In the genomic region with DNA sequence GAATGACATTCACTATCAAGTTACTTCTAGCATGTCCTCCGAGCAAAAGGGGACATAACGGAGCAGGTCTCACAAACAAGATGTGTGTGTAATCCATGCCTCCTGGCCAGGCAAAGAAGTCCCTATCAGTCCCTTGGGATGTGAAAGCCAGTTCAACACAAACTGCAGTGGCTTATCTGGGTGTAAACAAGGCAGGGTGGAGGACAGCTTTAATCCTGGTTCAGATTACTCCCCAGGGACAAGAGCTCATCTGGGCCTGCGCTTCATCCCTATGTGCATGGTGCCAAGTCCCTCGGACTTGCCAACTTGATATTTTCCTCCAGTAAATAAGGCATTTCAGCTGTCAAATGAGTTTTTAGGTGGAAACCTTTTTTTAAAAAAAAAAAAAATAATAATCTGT, we compare ENCODE assay signal across 17 mouse cellular contexts. TPM values are rescaled to one million over a fixed set of nuclear protein-coding genes. Genes with fewer than 3 reads are reported as not detected.
DNase-seq lines count a peak whose midpoint lies in the region; ATAC-seq and TF ChIP-seq lines count a peak whose summit lies in the region.
"Had no signal": no experiment of that assay in that cellular context is flagged by ENCODE, and none has a peak within 500 bp of the region (broad histone marks: within the 10 kb centered on the region; RNA-seq: fewer than 3 reads in every experiment).

No protein-coding gene starts in this region.

- no peaks in the 10 kb centered on the region for H3K27me3 ChIP-seq in forebrain, embryonic 14.5 days (replicated peaks; ENCODE audit: control insufficient read depth, insufficient read depth, low read length)
- H3K27me3 ChIP-seq in forebrain, embryonic 11.5 days (ENCODE audit: control insufficient read depth, insufficient read depth, low read length), result no peaks in the 10 kb centered on the region
- H3K27me3 ChIP-seq in kidney, adult 2 months (replicated peaks; ENCODE audit: control insufficient read depth, insufficient read depth, low read length), result no peaks in the 10 kb centered on the region
- H3K27me3 ChIP-seq: hindbrain, embryonic 15.5 days had no signal

- WGBS in forebrain, embryonic 14.5 days, result 66% methylated on average over 4 of the region's 4 CpGs
- 85% methylated on average over 4 of the region's 4 CpGs for WGBS in forebrain, embryonic 11.5 days
- WGBS in kidney, adult 2 months, result 68% methylated on average over 4 of the region's 4 CpGs

- H3K27ac ChIP-seq in forebrain, embryonic 14.5 days (ENCODE audit: low read depth, low read length), result no peak overlapping the region
- H3K27ac ChIP-seq in forebrain, embryonic 11.5 days (ENCODE audit: low read depth, low read length), result no peak overlapping the region
- no peak overlapping the region for H3K27ac ChIP-seq in kidney, adult 2 months (ENCODE audit: insufficient read depth, low read depth, low read length)
- H3K27ac ChIP-seq: hindbrain, embryonic 15.5 days; macrophage had no signal

- no peak for ATAC-seq in forebrain, embryonic 14.5 days
- no peak for ATAC-seq in forebrain, embryonic 11.5 days (replicated peaks; ENCODE audit: low FRiP score)

- no peak overlapping the region for H3K9ac ChIP-seq in forebrain, embryonic 14.5 days (ENCODE audit: low read length)
- H3K9ac ChIP-seq in forebrain, embryonic 11.5 days (ENCODE audit: low read length), result no peak overlapping the region
- H3K9ac ChIP-seq: hindbrain, embryonic 15.5 days had no signal

- H3K4me3 ChIP-seq in forebrain, embryonic 14.5 days (ENCODE audit: low read depth, low read length), result no peak overlapping the region
- no peak overlapping the region for H3K4me3 ChIP-seq in forebrain, embryonic 11.5 days (ENCODE audit: low read depth, low read length)
- H3K4me3 ChIP-seq in kidney, adult 2 months (ENCODE audit: insufficient read depth, low read depth, low read length), result no peak overlapping the region
- H3K4me3 ChIP-seq: hindbrain, embryonic 15.5 days; myocyte had no signal

- peaks cover 25% of the 10 kb centered on the region; the same call in 1 of the 2 replicates for H3K36me3 ChIP-seq in forebrain, embryonic 14.5 days (ENCODE audit: control insufficient read depth, insufficient read depth, low read length)
- no peaks in the 10 kb centered on the region; the same call in 1 of the 2 replicates for H3K36me3 ChIP-seq in forebrain, embryonic 11.5 days (ENCODE audit: control insufficient read depth, insufficient read depth, low read length)
- H3K36me3 ChIP-seq in kidney, adult 2 months (ENCODE audit: control insufficient read depth, insufficient read depth, low read length), result no peaks in the 10 kb centered on the region; the same call in 1 of the 2 replicates

- no peak for TF ChIP-seq POLR2A in kidney, adult 2 months (IDR thresholded peaks at IDR 0.05; ENCODE audit: low read depth, low read length)

- H3K9me3 ChIP-seq in forebrain, embryonic 14.5 days (replicated peaks; ENCODE audit: control insufficient read depth, low read length), result no peaks in the 10 kb centered on the region
- H3K9me3 ChIP-seq in forebrain, embryonic 11.5 days (ENCODE audit: control insufficient read depth, low read length), result peaks cover 2% of the 10 kb centered on the region; the same call in 1 of the 2 replicates
- H3K9me3 ChIP-seq: hindbrain, embryonic 15.5 days had no signal

- no peak overlapping the region for H3K4me2 ChIP-seq in forebrain, embryonic 14.5 days (ENCODE audit: low read length)
- no peak overlapping the region for H3K4me2 ChIP-seq in forebrain, embryonic 11.5 days (ENCODE audit: low read depth, low read length, severe bottlenecking)
- H3K4me2 ChIP-seq: hindbrain, embryonic 15.5 days had no signal

- peak; percentile 20 for DNase-seq in forebrain, embryonic 14.5 days (ENCODE audit: low spot score)
- no peak for DNase-seq in forebrain, embryonic 11.5 days (ENCODE audit: low spot score)
- DNase-seq in kidney, adult 2 months, result peak; percentile 31
- DNase-seq in kidney, adult 18-20 months, result no peak
- peak; percentile 7 to 29 for DNase-seq in urinary bladder, postnatal 36 days (ENCODE audit: low spot score in 2 of 2)
- DNase-seq in urinary bladder, postnatal 10 days (ENCODE audit: low spot score), result no peak
- DNase-seq in thymus, postnatal 25 days, result no peak
- no peak for DNase-seq in left cerebral cortex, postnatal 36 days (ENCODE audit: low spot score in 2 of 2)
- DNase-seq: adrenal gland, postnatal 25 days; cerebellum, adult 11 months; layer of hippocampus, adult 9-11 months; lung, adult 18-20 months; retina, postnatal 1 day; spleen, adult 18-20 months had no signal

- intact Hi-C loops in left cerebral cortex, postnatal 36 days (cut with DNase I), result no loop called here

- peaks cover 17% of the 10 kb centered on the region for H3K4me1 ChIP-seq in forebrain, embryonic 14.5 days (ENCODE audit: control insufficient read depth, insufficient read depth, low read length)
- peaks cover 16% of the 10 kb centered on the region for H3K4me1 ChIP-seq in forebrain, embryonic 11.5 days (replicated peaks; ENCODE audit: control insufficient read depth, insufficient read depth, low read length)
- no peaks in the 10 kb centered on the region for H3K4me1 ChIP-seq in kidney, adult 2 months (ENCODE audit: control insufficient read depth, insufficient read depth, low read length)

- TF ChIP-seq CTCF in kidney, adult 2 months (conservative IDR thresholded peaks at IDR 0.05; ENCODE audit: insufficient read depth, insufficient read length, low read depth, low read length), result no peak

RNA-seq across cellular contexts. Expression of a gene that starts 36.0 kb away (rescaled TPM):
- 221 and 226 TPM in 2 replicates for polyA plus RNA-seq in forebrain, embryonic 14.5 days (2014; fragmentation: Nextera tagmentation; extraction: Ambion mirVana)
- 221 and 230 TPM in 2 replicates for polyA plus RNA-seq in forebrain, embryonic 11.5 days (2014; fragmentation: Nextera tagmentation; extraction: Ambion mirVana)
- 26.5 and 30.6 TPM in 2 replicates for polyA plus RNA-seq in kidney, adult 2 months (2012; rRNA removed)
- total RNA-seq in left cerebral cortex, postnatal 36 days (2021), result 100 to 1,000 TPM; 130 to 148 TPM

Comparison
In these comparisons a context has a peak if more than half of its experiments do, and no peak if none do; other contexts are left out.
1. DNase-seq: peak in forebrain, embryonic 14.5 days (single experiment), kidney, adult 2 months (single experiment) and urinary bladder, postnatal 36 days (2 of 2); none in forebrain, embryonic 11.5 days (single experiment), kidney, adult 18-20 months (single experiment), urinary bladder, postnatal 10 days (single experiment), thymus, postnatal 25 days (single experiment) and left cerebral cortex, postnatal 36 days (0 of 2).